Mouse (Mus musculus) ES-E14 (cell line): ENCODE measurements around the gene Rnf216. TPM values are rescaled to one million over a fixed set of nuclear protein-coding genes. Genes with fewer than 3 reads are reported as not detected.

ENCODE experiments used
- DNase-seq: peaks from one replicate; pipeline ENCODE4 v3.0.0-alpha.2; 2013; ENCODE audit warnings: low read depth, low spot score
- H3K27ac ChIP-seq: 2 replicates; pipeline ENCODE4 v1.5.1; 2012; ENCODE audit warnings: low read depth, mild to moderate bottlenecking, low read length, moderate library complexity, mixed read lengths; ENCODE audit not compliant: poor library complexity, insufficient read depth, severe bottlenecking
- H3K36me3 ChIP-seq: 2 replicates; pipeline ENCODE4 v1.6.1; 2012; ENCODE audit warnings: mild to moderate bottlenecking, low read length, moderate library complexity, mixed read lengths; ENCODE audit not compliant: control insufficient read depth, poor library complexity, insufficient read depth, severe bottlenecking
- H3K4me1 ChIP-seq, 2 experiments: fragments of 150-350 bp in 1 of 2; sonication (generic) in 1 of 2; 2 replicates each; pipeline ENCODE4 v1.6.1; 2012; ENCODE audit warnings: low read length in 2 of 2, mild to moderate bottlenecking in 1 of 2, mixed read lengths in 1 of 2; ENCODE audit not compliant: control insufficient read depth in 2 of 2, insufficient read depth in 2 of 2, poor library complexity in 1 of 2
- H3K4me3 ChIP-seq, 2 experiments: fragments of 150-350 bp in 1 of 2; sonication (generic) in 1 of 2; 2 replicates each; pipeline ENCODE4 v1.5.1; 2012; ENCODE audit warnings: low read length in 2 of 2, low read depth in 1 of 2, mild to moderate bottlenecking in 1 of 2, mixed read lengths in 1 of 2; ENCODE audit not compliant: insufficient read depth in 1 of 2, poor library complexity in 1 of 2, severe bottlenecking in 1 of 2
- H3K9ac ChIP-seq: 2 replicates; pipeline ENCODE4 v1.6.1; 2012; ENCODE audit warnings: low read depth, mild to moderate bottlenecking, low read length, mixed read lengths; ENCODE audit not compliant: poor library complexity, insufficient read depth, severe bottlenecking
- H3K9me3 ChIP-seq: fragments of 150-350 bp; sonication (generic); 2 replicates; pipeline ENCODE4 v1.6.1; 2012; ENCODE audit warnings: low read depth, mild to moderate bottlenecking, low read length; ENCODE audit not compliant: control insufficient read depth, insufficient read depth
- CHD2 ChIP-seq: IDR thresholded peaks from 2 replicates; pipeline ENCODE4 v1.6.1; 2014; ENCODE audit warnings: mild to moderate bottlenecking, low read depth, low read length, inconsistent platforms
- HCFC1 ChIP-seq: IDR thresholded peaks from 2 replicates; pipeline ENCODE4 v1.6.1; 2012; ENCODE audit warnings: low read length, inconsistent platforms, borderline replicate concordance; ENCODE audit not compliant: insufficient read depth
- MAFK ChIP-seq: IDR thresholded peaks from 2 replicates; pipeline ENCODE4 v1.6.1; 2014; ENCODE audit warnings: mild to moderate bottlenecking, low read depth, low read length, inconsistent platforms; ENCODE audit not compliant: insufficient read depth
- ZC3H11A ChIP-seq: IDR thresholded peaks from 2 replicates; pipeline ENCODE4 v1.6.1; 2012; ENCODE audit warnings: low read depth, mild to moderate bottlenecking, inconsistent platforms, low read length, borderline replicate concordance
- ZNF384 ChIP-seq: IDR thresholded peaks from 2 replicates; pipeline ENCODE4 v1.6.1; 2012; ENCODE audit warnings: low read depth, low read length, inconsistent platforms
- in situ Hi-C, 2 experiments: fragments of 600-800 bp; cut with MboI; formaldehyde crosslinking; loops; one replicate each; pipeline ENCODE4 v1.15.1; 2025; ENCODE audit warnings: low sequenced_read_pairs in 2 of 2, inconsistent platforms in 1 of 2; ENCODE audit not compliant: unreplicated experiment in 2 of 2
- total RNA-seq: library from RNA; depleted of rRNA; stranded (reverse); fragments of 300-350 nt; gene quantifications from 2 replicates; pipeline ENCODE4 v1.2.3, GENCODE M21; 2012; rRNA removed

Gene Rnf216
- 17.7 and 23.8 TPM in 2 replicates for total RNA-seq

- in situ Hi-C loops, result no loop called here
- Histone ChIP-seq H3K9ac (peak within 1 kb of the TSS; percentile 97), H3K4me1 (peaks cover 0 to 3% of the 10 kb centered on the region in 2 experiments; a peak in 3 of 4 replicates), H3K27ac (peak within 1 kb of the TSS; percentile 78), H3K36me3 (no peaks in the 10 kb centered on the region; the same call in 1 of the 2 replicates), H3K4me3 (peak within 1 kb of the TSS; percentile 84 to 99), H3K9me3 (no peaks in the 10 kb centered on the region)
- peak; percentile 91 for DNase-seq
- peak; percentile 77; the same call in 1 of the 2 replicates for TF ChIP-seq HCFC1
- TF ChIP-seq ZNF384, result no peak
- no peak; the same call in 1 of the 2 replicates for TF ChIP-seq CHD2
Observed at GRCm38 (mm10) chr5:143112281-143113246, at the start of gene Rnf216. Gene Rnf216 (minus strand): TSS chr5:143112994.

- H3K9ac ChIP-seq, result no peak overlapping the region
- TF ChIP-seq ZNF384, result no peak
- peak; percentile 84 for TF ChIP-seq MAFK
Observed at GRCm38 (mm10) chr5:143155534-143155933, 42.7 kb upstream of the Rnf216 start.

GRCm38 (mm10) chr5:143153756-143154155, 41.0 kb upstream of the Rnf216 start:
- no peak for TF ChIP-seq ZC3H11A
- TF ChIP-seq CHD2, result no peak
- no peak for TF ChIP-seq MAFK
- no peak for TF ChIP-seq HCFC1
- no peak for TF ChIP-seq ZNF384
- H3K4me3 ChIP-seq, result no peak overlapping the region

More at GRCm38 (mm10) chr5:143155534-143155933, 42.7 kb upstream of the Rnf216 start:
- in situ Hi-C loops, result no loop called here
- no peaks in the 10 kb centered on the region for H3K36me3 ChIP-seq
- no peak for DNase-seq
- no peak overlapping the region for H3K4me3 ChIP-seq
- no peaks in the 10 kb centered on the region for H3K9me3 ChIP-seq
- no peak overlapping the region for H3K27ac ChIP-seq
- no peaks in the 10 kb centered on the region for H3K4me1 ChIP-seq

DNA sequence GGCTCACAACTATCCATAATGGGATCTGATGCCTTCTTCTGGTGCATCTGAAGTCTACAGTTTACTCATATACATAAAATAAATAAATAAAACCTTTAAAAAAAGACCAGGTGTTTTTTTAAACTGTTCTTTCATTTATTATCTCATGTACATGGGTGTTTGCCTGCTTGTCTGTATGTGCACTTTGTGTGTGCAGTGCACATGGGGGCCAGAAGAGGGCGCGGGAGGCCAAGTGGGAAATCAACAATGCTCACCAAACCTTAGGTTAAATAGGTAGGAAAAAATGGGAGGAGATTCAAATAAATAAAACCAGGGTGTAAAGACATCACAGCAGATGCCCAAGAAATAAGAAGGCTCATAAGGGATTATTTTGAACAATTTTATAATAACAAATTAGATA, 37.2 kb upstream of the Rnf216 start:
- Histone ChIP-seq H3K36me3 (no peaks in the 10 kb centered on the region), H3K4me1 (no peaks in the 10 kb centered on the region), H3K9ac (no peak overlapping the region), H3K27ac (no peak overlapping the region), H3K9me3 (no peaks in the 10 kb centered on the region), H3K4me3 (no peak overlapping the region)
- in situ Hi-C loops, result no loop called here
- no peak for DNase-seq
- no peak for TF ChIP-seq ZC3H11A
- TF ChIP-seq CHD2, result no peak
- no peak for TF ChIP-seq HCFC1
- TF ChIP-seq ZNF384, result no peak
- no peak for TF ChIP-seq MAFK

More at GRCm38 (mm10) chr5:143153756-143154155, 41.0 kb upstream of the Rnf216 start:
- Histone ChIP-seq H3K27ac (no peak overlapping the region), H3K9ac (no peak overlapping the region), H3K4me1 (no peaks in the 10 kb centered on the region), H3K9me3 (no peaks in the 10 kb centered on the region), H3K36me3 (no peaks in the 10 kb centered on the region)
- in situ Hi-C loops, result no loop called here
- no peak for DNase-seq

- Histone ChIP-seq H3K9ac (no peak overlapping the region), H3K36me3 (no peaks in the 10 kb centered on the region), H3K4me3 (no peak overlapping the region), H3K27ac (no peak overlapping the region), H3K9me3 (no peaks in the 10 kb centered on the region), H3K4me1 (no peaks in the 10 kb centered on the region)
- in situ Hi-C loops, result no loop called here
- DNase-seq, result no peak
- TF ChIP-seq CHD2 (no peak), ZC3H11A (no peak), MAFK (no peak), HCFC1 (no peak), ZNF384 (no peak)
Observed at GRCm38 (mm10) chr5:143149536-143149935, 36.7 kb upstream of the Rnf216 start.
